Mouse (Mus musculus): ENCODE measurements around the gene Glod4.

Gene Glod4

GRCm38 (mm10) chr11:76146187-76147010 lies 97.1 kb downstream of the Glod4 start:
- DNase-seq (ENCODE audit: low spot score) = no peak

- DNase-seq (ENCODE audit: low spot score) = no peak
Observed at GRCm38 (mm10) chr11:76145169-76145568, 98.4 kb downstream of the Glod4 start.

GRCm38 (mm10) chr11:76144386-76144785 lies 99.1 kb downstream of the Glod4 start:
- no peak for DNase-seq (ENCODE audit: low spot score)

- DNase-seq (ENCODE audit: low spot score) = no peak
Observed at GRCm38 (mm10) chr11:76137996-76138395, 105.5 kb downstream of the Glod4 start.

- DNase-seq (ENCODE audit: low spot score) = no peak
Observed at GRCm38 (mm10) chr11:76135641-76136437, 107.7 kb downstream of the Glod4 start.

- no peak for DNase-seq (ENCODE audit: low spot score)
Observed at GRCm38 (mm10) chr11:76130859-76131258, 112.7 kb downstream of the Glod4 start.

GRCm38 (mm10) chr11:76125386-76125785 lies 118.1 kb downstream of the Glod4 start:
- DNase-seq (ENCODE audit: low spot score) = no peak

GRCm38 (mm10) chr11:76123517-76123916 lies 120.0 kb downstream of the Glod4 start:
- no peak for DNase-seq (ENCODE audit: low spot score)

GRCm38 (mm10) chr11:76122571-76122970 lies 121.0 kb downstream of the Glod4 start:
- no peak for DNase-seq (ENCODE audit: low spot score)

- no peak for DNase-seq (ENCODE audit: low spot score)
Observed at GRCm38 (mm10) chr11:76121086-76121485, 122.4 kb downstream of the Glod4 start.

- DNase-seq (ENCODE audit: low spot score) = no peak
Observed at GRCm38 (mm10) chr11:76120407-76120901, 123.1 kb downstream of the Glod4 start.

- DNase-seq (ENCODE audit: low spot score) = no peak
Observed at GRCm38 (mm10) chr11:76110416-76110815, 133.1 kb downstream of the Glod4 start.

GRCm38 (mm10) chr11:76106551-76107496 lies 136.7 kb downstream of the Glod4 start:
- no peak for DNase-seq (ENCODE audit: low spot score)

GRCm38 (mm10) chr11:76101154-76101553 lies 142.4 kb downstream of the Glod4 start:
- no peak for DNase-seq (ENCODE audit: low spot score)

GRCm38 (mm10) chr11:76099193-76099975 lies 144.1 kb downstream of the Glod4 start:
- no peak for DNase-seq (ENCODE audit: low spot score)

GRCm38 (mm10) chr11:76093610-76094009 lies 149.9 kb downstream of the Glod4 start:
- DNase-seq (ENCODE audit: low spot score) = no peak

GRCm38 (mm10) chr11:76089776-76090175 lies 153.7 kb downstream of the Glod4 start:
- no peak for DNase-seq (ENCODE audit: low spot score)

GRCm38 (mm10) chr11:76088506-76088905 lies 155.0 kb downstream of the Glod4 start:
- no peak for DNase-seq (ENCODE audit: low spot score)

- peak; percentile 39 for DNase-seq (ENCODE audit: low spot score)
Observed at GRCm38 (mm10) chr11:76085898-76086591, 157.5 kb downstream of the Glod4 start.

GRCm38 (mm10) chr11:76084943-76085342 lies 158.6 kb downstream of the Glod4 start:
- no peak for DNase-seq (ENCODE audit: low spot score)

Measured in urinary bladder, postnatal 25 days (tissue).